Mouse (Mus musculus) liver, postnatal 0 days (tissue): ENCODE results near the gene Ints3.

Experiments used
- CTCF ChIP-seq: sonication (generic); IDR thresholded peaks from 2 replicates; pipeline ENCODE4 v1.5.1; 2016; ENCODE audit warnings: antibody characterized with exemption, low read depth
- EP300 ChIP-seq: IDR thresholded peaks from 2 replicates; pipeline ENCODE4 v1.6.1; 2016; ENCODE audit warnings: antibody characterized with exemption, low read depth, mild to moderate bottlenecking

GRCm38 (mm10) chr3:90447123-90447494 lies 13.7 kb upstream of the Ints3 start:
- TF ChIP-seq CTCF = no peak
- TF ChIP-seq EP300 = no peak
